Mouse (Mus musculus) lung, embryonic 14.5 days (tissue): ENCODE measurements around the gene Slc35g1. TPM values are rescaled to one million over a fixed set of nuclear protein-coding genes. Genes with fewer than 3 reads are reported as not detected.

Source experiments
- ATAC-seq: fragments of 200-750 bp; cut with Nextera tagmentation; 2 replicates; pipeline ENCODE4 v1.8.0; 2017; ENCODE audit warnings: mild to moderate bottlenecking, moderate TSS enrichment, moderate library complexity; ENCODE audit not compliant: insufficient read depth
- DNase-seq: peaks from one replicate; pipeline ENCODE4 v3.0.0-alpha.2; 2015
- H3K27ac ChIP-seq: fragments of 300-500 bp; sonication (generic); 2 replicates; pipeline ENCODE4 v1.5.1; 2014; ENCODE audit warnings: low read depth, mild to moderate bottlenecking, moderate library complexity
- H3K27me3 ChIP-seq: fragments of 300-500 bp; sonication (generic); 2 replicates; pipeline ENCODE4 v1.6.1; 2014; ENCODE audit warnings: low read length, control low read depth; ENCODE audit not compliant: insufficient read depth
- H3K36me3 ChIP-seq: fragments of 300-500 bp; sonication (generic); 2 replicates; pipeline ENCODE4 v1.6.1; 2014; ENCODE audit warnings: control low read depth; ENCODE audit not compliant: insufficient read depth
- H3K4me1 ChIP-seq: fragments of 300-500 bp; sonication (generic); 2 replicates; pipeline ENCODE4 v1.6.1; 2014; ENCODE audit warnings: antibody characterized with exemption, control low read depth; ENCODE audit not compliant: insufficient read depth
- H3K4me2 ChIP-seq: fragments of 300-500 bp; sonication (generic); 2 replicates; pipeline ENCODE4 v1.6.1; 2014; ENCODE audit warnings: mild to moderate bottlenecking
- H3K4me3 ChIP-seq: fragments of 300-500 bp; sonication (generic); 2 replicates; pipeline ENCODE4 v1.5.1; 2014; ENCODE audit warnings: low read depth, low read length
- H3K9ac ChIP-seq: fragments of 300-500 bp; sonication (generic); 2 replicates; pipeline ENCODE4 v1.6.1; 2014
- H3K9me3 ChIP-seq: fragments of 300-500 bp; sonication (generic); 2 replicates; pipeline ENCODE4 v1.6.1; 2016; ENCODE audit warnings: low read depth, low read length, control low read depth
- CTCF ChIP-seq: IDR thresholded peaks from 2 replicates; pipeline ENCODE4 v1.5.1; 2016; ENCODE audit warnings: antibody characterized with exemption, low read depth
- WGBS: fragments of 180-500 bp; shearing (Covaris S2); extraction: QIAGEN DNeasy Blood & Tissue Kit; methylation state at CpG from one replicate; pipeline ENCODE4 v1.1.7; 2014; 5-methylcytosine and 5-hydroxymethylcytosine counted together
- polyA plus RNA-seq: library from polyadenylated mRNA; unstranded; fragments of >200 nt; fragmentation: Nextera tagmentation; extraction: Ambion mirVana; gene quantifications from 2 replicates; pipeline ENCODE4 v1.2.1, GENCODE M21; 2014

Slc35g1 gene
- polyA plus RNA-seq, 1 experiment from 2014 or later = 5.1 TPM

GRCm38 (mm10) chr19:38354279-38354678 is 41.5 kb upstream of the Slc35g1 start:
- Histone ChIP-seq H3K9ac (no peak overlapping the region), H3K4me3 (no peak overlapping the region), H3K9me3 (no peaks in the 10 kb centered on the region), H3K27me3 (no peaks in the 10 kb centered on the region), H3K36me3 (no peaks in the 10 kb centered on the region), H3K4me1 (no peaks in the 10 kb centered on the region), H3K4me2 (no peak overlapping the region), H3K27ac (no peak overlapping the region)
- no peak for ATAC-seq
- DNase-seq = no peak
- 80% methylated on average over 1 of the region's 1 CpGs for WGBS
- TF ChIP-seq CTCF = no peak

DNA sequence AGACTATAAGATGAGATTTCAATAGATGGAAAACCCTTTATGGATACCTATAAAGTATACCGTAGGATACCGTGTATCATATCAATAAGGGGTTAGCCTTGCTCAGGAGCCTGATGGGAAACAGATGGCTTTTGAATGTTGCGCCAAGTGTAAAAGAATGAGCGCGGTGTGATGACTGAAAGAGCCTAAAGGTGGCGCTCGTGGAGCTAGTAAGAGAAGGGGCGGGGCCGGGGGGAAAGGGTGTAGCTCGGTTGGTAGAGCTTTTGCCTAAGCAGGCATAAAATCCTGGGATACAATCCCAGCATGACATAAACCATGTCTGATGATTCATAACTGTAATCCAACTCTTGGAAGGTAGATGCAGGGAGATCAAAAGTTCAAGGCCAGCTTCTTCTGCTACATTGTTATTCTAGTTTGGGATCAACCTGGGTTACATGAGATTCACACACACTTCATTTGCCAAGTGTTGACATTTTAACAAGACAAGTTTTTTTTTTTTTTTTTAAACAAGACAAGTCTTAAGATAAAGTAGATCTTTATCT is 40.9 kb upstream of the Slc35g1 start:
- H3K4me1 ChIP-seq = no peaks in the 10 kb centered on the region
- no peaks in the 10 kb centered on the region for H3K36me3 ChIP-seq
- H3K27ac ChIP-seq = no peak overlapping the region
- TF ChIP-seq CTCF = no peak
- DNase-seq = peak; percentile 6
- 56% methylated on average over 10 of the region's 10 CpGs for WGBS
- ATAC-seq = no peak
- no peaks in the 10 kb centered on the region for H3K27me3 ChIP-seq
- H3K4me2 ChIP-seq = no peak overlapping the region
- H3K9me3 ChIP-seq = no peaks in the 10 kb centered on the region
- no peak overlapping the region for H3K9ac ChIP-seq
- no peak overlapping the region for H3K4me3 ChIP-seq

DNA sequence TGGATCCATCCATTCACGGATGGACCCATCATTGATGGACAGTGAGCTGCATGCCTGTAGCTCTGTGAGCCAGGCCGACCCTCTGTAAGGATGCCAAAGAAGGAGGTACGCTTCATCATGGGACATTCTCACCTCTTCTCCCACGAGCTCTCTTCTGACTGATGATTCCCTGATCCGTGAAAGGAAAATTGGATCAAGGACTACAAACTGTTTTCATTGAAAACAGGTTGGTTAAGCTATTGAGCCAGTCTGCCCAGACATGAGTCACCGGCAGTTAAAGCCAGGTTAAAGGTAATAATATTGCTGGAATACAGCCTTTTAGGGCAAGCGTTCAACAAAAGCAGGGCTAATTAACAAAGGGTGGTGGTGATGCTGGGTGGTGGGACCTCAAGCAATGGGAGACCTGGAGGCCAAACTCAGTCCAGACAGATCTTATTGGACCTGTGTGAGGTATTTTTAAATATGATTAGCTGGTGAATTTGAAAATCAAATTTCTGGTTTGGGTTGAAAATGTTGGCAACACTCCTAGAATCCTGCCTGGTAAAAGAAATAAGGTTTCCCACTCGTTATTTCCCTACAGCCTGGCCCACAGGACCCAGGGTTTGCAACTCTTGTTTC is 39.5 kb upstream of the Slc35g1 start:
- no peaks in the 10 kb centered on the region for H3K9me3 ChIP-seq
- no peaks in the 10 kb centered on the region for H3K36me3 ChIP-seq
- H3K4me2 ChIP-seq = no peak overlapping the region
- no peak overlapping the region for H3K27ac ChIP-seq
- no peak overlapping the region for H3K9ac ChIP-seq
- no peaks in the 10 kb centered on the region for H3K4me1 ChIP-seq
- ATAC-seq (no peak), DNase-seq (no peak)
- no peak overlapping the region for H3K4me3 ChIP-seq
- 78% methylated on average over 8 of the region's 8 CpGs for WGBS
- no peak for TF ChIP-seq CTCF
- no peaks in the 10 kb centered on the region for H3K27me3 ChIP-seq

DNA sequence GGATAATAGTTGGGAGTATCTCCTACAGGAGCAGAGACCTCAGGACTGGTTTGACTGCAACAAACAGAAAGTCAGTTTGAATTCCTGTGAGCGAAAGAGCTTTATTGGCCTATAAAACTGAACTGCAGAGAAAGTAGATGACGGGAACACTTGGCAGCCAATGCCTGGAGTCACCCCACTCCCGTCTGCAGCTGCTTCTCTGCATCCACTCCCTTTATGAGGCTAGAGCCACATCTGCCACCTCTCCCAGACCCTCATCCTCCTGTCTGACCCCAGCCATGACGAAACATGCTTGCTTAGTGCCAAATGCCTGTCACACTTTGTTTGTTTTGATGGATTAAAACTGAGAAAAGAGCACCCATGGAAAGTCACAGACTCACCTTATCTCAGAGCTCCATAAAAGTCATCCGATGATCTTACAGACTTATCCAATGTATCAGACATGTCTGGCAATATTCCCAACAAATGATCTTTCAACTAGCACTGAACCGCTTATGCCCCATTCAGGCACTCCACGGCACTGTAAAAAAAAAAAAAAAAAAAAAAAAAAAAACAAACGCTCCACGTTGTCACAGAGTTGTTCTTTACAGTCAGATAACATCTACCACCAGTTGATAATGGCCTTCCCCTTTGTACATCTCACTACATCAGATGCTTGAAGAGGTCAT is 37.7 kb upstream of the Slc35g1 start:
- H3K4me2 ChIP-seq = no peak overlapping the region
- no peaks in the 10 kb centered on the region for H3K9me3 ChIP-seq
- no peaks in the 10 kb centered on the region for H3K36me3 ChIP-seq
- H3K4me1 ChIP-seq = no peaks in the 10 kb centered on the region
- TF ChIP-seq CTCF = no peak
- H3K4me3 ChIP-seq = no peak overlapping the region
- no peak overlapping the region for H3K27ac ChIP-seq
- 38% methylated on average over 9 of the region's 9 CpGs for WGBS
- DNase-seq = peak; percentile 11
- no peak overlapping the region for H3K9ac ChIP-seq
- ATAC-seq = no peak
- no peaks in the 10 kb centered on the region for H3K27me3 ChIP-seq

DNA sequence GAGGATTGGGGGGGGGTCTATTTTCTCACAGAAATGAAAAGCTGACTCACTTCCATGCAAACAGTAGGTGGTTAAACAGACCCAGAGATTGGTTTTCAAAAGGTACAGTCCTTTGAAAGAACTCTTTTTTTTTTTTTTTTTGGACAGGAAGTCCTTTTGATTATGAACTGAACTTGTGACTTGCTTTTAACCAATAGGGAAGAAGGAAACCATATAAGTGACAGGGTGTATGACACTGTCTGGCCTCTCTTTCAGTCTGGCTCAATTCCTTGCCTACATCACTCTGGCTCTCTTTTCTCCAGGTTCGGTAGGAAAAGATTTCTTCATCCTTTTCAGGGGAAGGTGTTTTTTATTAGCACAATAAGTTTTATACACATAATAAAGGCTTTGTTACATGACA is 36.5 kb upstream of the Slc35g1 start:
- H3K9me3 ChIP-seq = no peaks in the 10 kb centered on the region
- DNase-seq (no peak), ATAC-seq (no peak)
- H3K9ac ChIP-seq = no peak overlapping the region
- no peak overlapping the region for H3K4me3 ChIP-seq
- no peaks in the 10 kb centered on the region for H3K4me1 ChIP-seq
- H3K27ac ChIP-seq = no peak overlapping the region
- no peak overlapping the region for H3K4me2 ChIP-seq
- WGBS = 69% methylated on average over 1 of the region's 1 CpGs
- H3K27me3 ChIP-seq = no peaks in the 10 kb centered on the region
- no peak for TF ChIP-seq CTCF
- no peaks in the 10 kb centered on the region for H3K36me3 ChIP-seq

DNA sequence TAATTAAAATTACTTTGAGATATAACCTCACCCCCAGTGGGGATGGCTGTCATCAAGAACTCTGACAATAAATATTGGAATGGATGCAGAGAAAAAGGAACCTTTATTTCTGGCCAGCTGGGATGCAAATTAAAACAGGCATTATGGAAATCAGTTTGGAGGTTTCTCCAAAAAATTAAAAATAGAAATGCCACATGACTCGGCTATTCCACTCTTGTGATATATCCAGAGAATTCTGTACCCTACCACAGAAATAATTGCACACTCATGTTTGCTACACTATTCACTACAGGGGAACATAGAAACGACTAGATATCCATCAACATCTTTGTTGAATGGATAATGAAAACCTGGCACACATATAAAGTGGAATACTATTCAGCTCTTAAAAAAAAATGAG is 33.9 kb upstream of the Slc35g1 start:
- 82% methylated on average over 2 of the region's 2 CpGs for WGBS
- no peak overlapping the region for H3K27ac ChIP-seq
- H3K27me3 ChIP-seq = no peaks in the 10 kb centered on the region

GRCm38 (mm10) chr19:38363358-38363757 is 32.4 kb upstream of the Slc35g1 start:
- ATAC-seq (no peak), DNase-seq (no peak)
- H3K36me3 ChIP-seq = no peaks in the 10 kb centered on the region
- H3K9ac ChIP-seq = no peak overlapping the region
- H3K4me1 ChIP-seq = no peaks in the 10 kb centered on the region
- TF ChIP-seq CTCF = no peak
- no peak overlapping the region for H3K4me3 ChIP-seq
- H3K9me3 ChIP-seq = no peaks in the 10 kb centered on the region
- 66% methylated on average over 1 of the region's 1 CpGs for WGBS
- H3K27me3 ChIP-seq = no peaks in the 10 kb centered on the region
- H3K27ac ChIP-seq = no peak overlapping the region
- no peak overlapping the region for H3K4me2 ChIP-seq

More for the DNA sequence above, 33.9 kb upstream of the Slc35g1 start:
- Histone ChIP-seq H3K9ac (no peak overlapping the region), H3K36me3 (no peaks in the 10 kb centered on the region), H3K9me3 (no peaks in the 10 kb centered on the region), H3K4me2 (no peak overlapping the region), H3K4me3 (no peak overlapping the region), H3K4me1 (no peaks in the 10 kb centered on the region)
- DNase-seq (no peak), ATAC-seq (no peak)
- TF ChIP-seq CTCF = no peak
